Mouse (Mus musculus): ENCODE measurements around the gene Lrrc75b. TPM values are rescaled to one million over a fixed set of nuclear protein-coding genes. Genes with fewer than 3 reads are reported as not detected.

Gene Lrrc75b
- 0.23 and 2.9 TPM in 2 replicates for total RNA-seq (2014; rRNA removed; ENCODE audit: low replicate concordance)
- 0.81 and 0.83 TPM in 2 replicates for polyA plus RNA-seq (2015; fragmentation: Nextera tagmentation; extraction: Ambion mirVana)

- peak within 1 kb of the TSS; percentile 99 for H3K4me2 ChIP-seq (ENCODE audit: low read depth, low read length)
- H3K36me3 ChIP-seq (replicated peaks; ENCODE audit: control insufficient read depth, insufficient read depth, low read length): no peaks in the 10 kb centered on the region
- no peaks in the 10 kb centered on the region for H3K9me3 ChIP-seq (replicated peaks; ENCODE audit: control insufficient read depth, low read length)
- H3K4me3 ChIP-seq (ENCODE audit: low read depth, low read length): peak within 1 kb of the TSS; percentile 60
- DNase-seq (ENCODE audit: low spot score) (peak; percentile 29), ATAC-seq (ENCODE audit: insufficient read depth, low read depth) (peak; percentile 73)
- peak within 1 kb of the TSS; percentile 56 for H3K9ac ChIP-seq (replicated peaks; ENCODE audit: low read depth, low read length)
- H3K4me1 ChIP-seq (ENCODE audit: control insufficient read depth, insufficient read depth): peaks cover 26% of the 10 kb centered on the region
- no peak for TF ChIP-seq EP300 (IDR thresholded peaks at IDR 0.05; ENCODE audit: low read depth)
- WGBS: under 1% methylated on average over 60 of the region's 75 CpGs
- H3K27ac ChIP-seq (ENCODE audit: low read depth): no peak within 1 kb of the TSS; the same call in 1 of the 2 replicates
- H3K27me3 ChIP-seq (ENCODE audit: control insufficient read depth, insufficient read depth, low read length): peaks cover 23% of the 10 kb centered on the region
Measured at GRCm38 (mm10) chr10:75559676-75560548, at the start of gene Lrrc75b. Gene Lrrc75b (minus strand): TSS chr10:75560330.

GRCm38 (mm10) chr10:75608975-75609374, 48.8 kb upstream of the Lrrc75b start:
- no peaks in the 10 kb centered on the region for H3K36me3 ChIP-seq (replicated peaks; ENCODE audit: control insufficient read depth, insufficient read depth, low read length)
- H3K4me3 ChIP-seq (ENCODE audit: low read depth, low read length): no peak overlapping the region
- H3K9ac ChIP-seq (replicated peaks; ENCODE audit: low read depth, low read length): no peak overlapping the region
- H3K27me3 ChIP-seq (ENCODE audit: control insufficient read depth, insufficient read depth, low read length): no peaks in the 10 kb centered on the region
- H3K27ac ChIP-seq (ENCODE audit: low read depth): no peak overlapping the region
- no peaks in the 10 kb centered on the region for H3K4me1 ChIP-seq (ENCODE audit: control insufficient read depth, insufficient read depth)
- no peaks in the 10 kb centered on the region for H3K9me3 ChIP-seq (replicated peaks; ENCODE audit: control insufficient read depth, low read length)
- DNase-seq (ENCODE audit: low spot score): no peak
- TF ChIP-seq EP300 (IDR thresholded peaks at IDR 0.05; ENCODE audit: low read depth) (no peak), CTCF (IDR thresholded peaks at IDR 0.05; ENCODE audit: low read depth) (no peak)
- H3K4me2 ChIP-seq (ENCODE audit: low read depth, low read length): no peak overlapping the region
- WGBS: 81% methylated on average over 11 of the region's 11 CpGs
- ATAC-seq (ENCODE audit: insufficient read depth, low read depth): no peak

- Histone ChIP-seq H3K36me3 (replicated peaks; ENCODE audit: control insufficient read depth, insufficient read depth, low read length) (no peaks in the 10 kb centered on the region), H3K4me2 (ENCODE audit: low read depth, low read length) (no peak overlapping the region), H3K27me3 (ENCODE audit: control insufficient read depth, insufficient read depth, low read length) (no peaks in the 10 kb centered on the region), H3K4me3 (ENCODE audit: low read depth, low read length) (no peak overlapping the region), H3K9ac (replicated peaks; ENCODE audit: low read depth, low read length) (no peak overlapping the region), H3K9me3 (replicated peaks; ENCODE audit: control insufficient read depth, low read length) (no peaks in the 10 kb centered on the region), H3K27ac (ENCODE audit: low read depth) (no peak overlapping the region), H3K4me1 (ENCODE audit: control insufficient read depth, insufficient read depth) (no peaks in the 10 kb centered on the region)
- DNase-seq (ENCODE audit: low spot score) (no peak), ATAC-seq (ENCODE audit: insufficient read depth, low read depth) (no peak)
- WGBS: 93% methylated on average over 4 of the region's 4 CpGs
- no peak for TF ChIP-seq CTCF (IDR thresholded peaks at IDR 0.05; ENCODE audit: low read depth)
- no peak for TF ChIP-seq EP300 (IDR thresholded peaks at IDR 0.05; ENCODE audit: low read depth)
Measured at GRCm38 (mm10) chr10:75607253-75607652, 47.1 kb upstream of the Lrrc75b start.

GRCm38 (mm10) chr10:75605162-75605846, 45.2 kb upstream of the Lrrc75b start:
- Histone ChIP-seq H3K9me3 (replicated peaks; ENCODE audit: control insufficient read depth, low read length) (no peaks in the 10 kb centered on the region), H3K9ac (replicated peaks; ENCODE audit: low read depth, low read length) (no peak overlapping the region), H3K27ac (ENCODE audit: low read depth) (no peak overlapping the region), H3K4me1 (ENCODE audit: control insufficient read depth, insufficient read depth) (no peaks in the 10 kb centered on the region), H3K36me3 (replicated peaks; ENCODE audit: control insufficient read depth, insufficient read depth, low read length) (no peaks in the 10 kb centered on the region), H3K4me3 (ENCODE audit: low read depth, low read length) (no peak overlapping the region), H3K4me2 (ENCODE audit: low read depth, low read length) (no peak overlapping the region), H3K27me3 (ENCODE audit: control insufficient read depth, insufficient read depth, low read length) (no peaks in the 10 kb centered on the region)
- 23% methylated on average over 11 of the region's 11 CpGs for WGBS
- DNase-seq (ENCODE audit: low spot score) (no peak), ATAC-seq (ENCODE audit: insufficient read depth, low read depth) (no peak)
- TF ChIP-seq CTCF (IDR thresholded peaks at IDR 0.05; ENCODE audit: low read depth) (peak; percentile 19; the same call in 1 of the 2 replicates), EP300 (IDR thresholded peaks at IDR 0.05; ENCODE audit: low read depth) (no peak)

- no peak for DNase-seq (ENCODE audit: low spot score)
- Histone ChIP-seq H3K4me3 (ENCODE audit: low read depth, low read length) (no peak overlapping the region), H3K4me2 (ENCODE audit: low read depth, low read length) (no peak overlapping the region), H3K9me3 (replicated peaks; ENCODE audit: control insufficient read depth, low read length) (peaks cover 7% of the 10 kb centered on the region; the same call in 1 of the 2 replicates), H3K9ac (replicated peaks; ENCODE audit: low read depth, low read length) (no peak overlapping the region), H3K27me3 (ENCODE audit: control insufficient read depth, insufficient read depth, low read length) (no peaks in the 10 kb centered on the region), H3K27ac (ENCODE audit: low read depth) (no peak overlapping the region), H3K4me1 (ENCODE audit: control insufficient read depth, insufficient read depth) (no peaks in the 10 kb centered on the region), H3K36me3 (replicated peaks; ENCODE audit: control insufficient read depth, insufficient read depth, low read length) (no peaks in the 10 kb centered on the region)
- WGBS: 64% methylated on average over 7 of the region's 7 CpGs
- no peak for ATAC-seq (ENCODE audit: insufficient read depth, low read depth)
- TF ChIP-seq CTCF (IDR thresholded peaks at IDR 0.05; ENCODE audit: low read depth): no peak
- no peak for TF ChIP-seq EP300 (IDR thresholded peaks at IDR 0.05; ENCODE audit: low read depth)
Measured at GRCm38 (mm10) chr10:75600189-75600730, 40.1 kb upstream of the Lrrc75b start.

All from heart, postnatal 0 days (tissue).